Mouse (Mus musculus) limb, embryonic 13.5 days (tissue): ENCODE results near the gene Dnajb14. TPM values are rescaled to one million over a fixed set of nuclear protein-coding genes. Genes with fewer than 3 reads are reported as not detected.
"Not testable (repeated sequence)": the region's sequence is repeated elsewhere in the genome, so short reads cannot be mapped to it uniquely, and the experiment has no call there.

Experiments
- ATAC-seq: fragments of 200-750 bp; cut with Nextera tagmentation; 2 replicates; pipeline ENCODE4 v1.8.0; 2017; ENCODE audit warnings: low read depth, moderate number of reproducible peaks, moderate TSS enrichment; ENCODE audit not compliant: low FRiP score
- H3K27ac ChIP-seq: fragments of 300-500 bp; sonication (generic); 2 replicates; pipeline ENCODE4 v1.5.1; 2015; ENCODE audit warnings: inconsistent platforms, mild to moderate bottlenecking, moderate library complexity
- H3K27me3 ChIP-seq: fragments of 300-500 bp; sonication (generic); 2 replicates; pipeline ENCODE4 v1.6.1; 2015; ENCODE audit warnings: mild to moderate bottlenecking, inconsistent platforms
- H3K36me3 ChIP-seq: fragments of 300-500 bp; sonication (generic); 2 replicates; pipeline ENCODE4 v1.6.1; 2015; ENCODE audit warnings: inconsistent platforms, mild to moderate bottlenecking, moderate library complexity
- H3K4me1 ChIP-seq: fragments of 300-500 bp; sonication (generic); 2 replicates; pipeline ENCODE4 v1.6.1; 2015; ENCODE audit warnings: inconsistent platforms
- H3K4me2 ChIP-seq: fragments of 300-500 bp; sonication (generic); replicated peaks from 2 replicates; pipeline ENCODE4 v1.6.1; 2015; ENCODE audit warnings: inconsistent platforms, mild to moderate bottlenecking, moderate library complexity
- H3K4me3 ChIP-seq: fragments of 300-500 bp; sonication (generic); 2 replicates; pipeline ENCODE4 v1.5.1; 2015; ENCODE audit warnings: moderate library complexity, mild to moderate bottlenecking, inconsistent platforms
- H3K9ac ChIP-seq: fragments of 300-500 bp; sonication (generic); 2 replicates; pipeline ENCODE4 v1.6.1; 2015; ENCODE audit warnings: mild to moderate bottlenecking, inconsistent platforms
- H3K9me3 ChIP-seq: fragments of 300-500 bp; sonication (generic); 2 replicates; pipeline ENCODE4 v1.6.1; 2016; ENCODE audit warnings: inconsistent platforms
- WGBS: fragments of 180-500 bp; shearing (Covaris S2); methylation state at CpG from one replicate; pipeline ENCODE4 v1.1.7; 2015; 5-methylcytosine and 5-hydroxymethylcytosine counted together
- polyA plus RNA-seq: library from polyadenylated mRNA; unstranded; fragments of >200 nt; fragmentation: Nextera tagmentation; extraction: Ambion mirVana; gene quantifications from 2 replicates; pipeline ENCODE4 v1.2.1, GENCODE M21; 2015

Dnajb14 gene
- polyA plus RNA-seq, 1 experiment from 2014 or later, result 11.5 TPM

GRCm38 (mm10) chr3:137846552-137846951 lies 20.9 kb upstream of the Dnajb14 start:
- H3K4me3 ChIP-seq, result no peak overlapping the region
- 84% methylated on average over 5 of the region's 5 CpGs for WGBS
- H3K9ac ChIP-seq, result no peak overlapping the region
- H3K27ac ChIP-seq, result no peak overlapping the region
- no peaks in the 10 kb centered on the region for H3K27me3 ChIP-seq
- no peaks in the 10 kb centered on the region for H3K4me1 ChIP-seq
- no peak for ATAC-seq
- no peak overlapping the region for H3K4me2 ChIP-seq
- no peaks in the 10 kb centered on the region for H3K36me3 ChIP-seq
- H3K9me3 ChIP-seq, result no peaks in the 10 kb centered on the region

GRCm38 (mm10) chr3:137848354-137848753 lies 19.1 kb upstream of the Dnajb14 start:
- H3K4me1 ChIP-seq, result no peaks in the 10 kb centered on the region

GRCm38 (mm10) chr3:137849697-137850096 lies 17.8 kb upstream of the Dnajb14 start:
- WGBS, result 87% methylated on average over 5 of the region's 5 CpGs
- no peaks in the 10 kb centered on the region for H3K4me1 ChIP-seq
- H3K27ac ChIP-seq, result no peak overlapping the region
- no peak overlapping the region for H3K4me2 ChIP-seq
- no peak overlapping the region for H3K9ac ChIP-seq
- ATAC-seq, result no peak
- H3K36me3 ChIP-seq, result no peaks in the 10 kb centered on the region
- no peak overlapping the region for H3K4me3 ChIP-seq
- H3K27me3 ChIP-seq, result no peaks in the 10 kb centered on the region
- H3K9me3 ChIP-seq, result no peaks in the 10 kb centered on the region

More at GRCm38 (mm10) chr3:137848354-137848753, 19.1 kb upstream of the Dnajb14 start:
- no peak overlapping the region for H3K4me3 ChIP-seq
- H3K36me3 ChIP-seq, result no peaks in the 10 kb centered on the region
- WGBS, result 91% methylated on average over 9 of the region's 9 CpGs
- H3K4me2 ChIP-seq, result no peak overlapping the region
- no peak overlapping the region for H3K9ac ChIP-seq
- no peak for ATAC-seq
- no peak overlapping the region for H3K27ac ChIP-seq
- no peaks in the 10 kb centered on the region for H3K27me3 ChIP-seq
- no peaks in the 10 kb centered on the region for H3K9me3 ChIP-seq

GRCm38 (mm10) chr3:137851196-137851595 lies 16.3 kb upstream of the Dnajb14 start:
- no peaks in the 10 kb centered on the region for H3K36me3 ChIP-seq
- H3K9me3 ChIP-seq, result no peaks in the 10 kb centered on the region
- no peak overlapping the region for H3K9ac ChIP-seq
- no peak for ATAC-seq
- H3K27ac ChIP-seq, result no peak overlapping the region
- no peak overlapping the region for H3K4me3 ChIP-seq
- no peaks in the 10 kb centered on the region for H3K4me1 ChIP-seq
- no peak overlapping the region for H3K4me2 ChIP-seq
- 89% methylated on average over 2 of the region's 2 CpGs for WGBS
- H3K27me3 ChIP-seq, result no peaks in the 10 kb centered on the region

GRCm38 (mm10) chr3:137853011-137853410 lies 14.5 kb upstream of the Dnajb14 start:
- not testable (repeated sequence) for H3K36me3 ChIP-seq, H3K4me1 ChIP-seq, H3K4me2 ChIP-seq, H3K27me3 ChIP-seq, H3K27ac ChIP-seq, H3K9ac ChIP-seq, H3K4me3 ChIP-seq, H3K9me3 ChIP-seq, ATAC-seq
- 100% methylated on average over 1 of the region's 1 CpGs for WGBS

GRCm38 (mm10) chr3:137855328-137855727 lies 12.1 kb upstream of the Dnajb14 start:
- no peak overlapping the region for H3K27ac ChIP-seq
- H3K36me3 ChIP-seq, result no peaks in the 10 kb centered on the region
- no peak overlapping the region for H3K4me2 ChIP-seq
- no peaks in the 10 kb centered on the region for H3K9me3 ChIP-seq
- 0 out of 2 replicates have a peak, but pooled peaks cover under 1% of the 10 kb centered on the region for H3K4me1 ChIP-seq
- ATAC-seq, result no peak
- WGBS, result 71% methylated on average over 3 of the region's 3 CpGs
- no peak overlapping the region for H3K4me3 ChIP-seq
- H3K27me3 ChIP-seq, result no peaks in the 10 kb centered on the region
- no peak overlapping the region for H3K9ac ChIP-seq

GRCm38 (mm10) chr3:137856061-137856460 lies 11.4 kb upstream of the Dnajb14 start:
- H3K9ac ChIP-seq, result no peak overlapping the region
- H3K27ac ChIP-seq, result no peak overlapping the region
- H3K27me3 ChIP-seq, result no peaks in the 10 kb centered on the region
- 0 out of 2 replicates have a peak, but pooled peaks cover 3% of the 10 kb centered on the region for H3K4me1 ChIP-seq
- no peak overlapping the region for H3K4me2 ChIP-seq
- no peaks in the 10 kb centered on the region for H3K9me3 ChIP-seq
- WGBS, result 80% methylated on average over 7 of the region's 7 CpGs
- no peak for ATAC-seq
- no peaks in the 10 kb centered on the region for H3K36me3 ChIP-seq
- no peak overlapping the region for H3K4me3 ChIP-seq

GRCm38 (mm10) chr3:137860394-137861170 lies 6.9 kb upstream of the Dnajb14 start:
- no peaks in the 10 kb centered on the region for H3K9me3 ChIP-seq
- H3K36me3 ChIP-seq, result no peaks in the 10 kb centered on the region
- H3K9ac ChIP-seq, result no peak overlapping the region
- H3K4me3 ChIP-seq, result no peak overlapping the region
- no peak overlapping the region for H3K27ac ChIP-seq
- H3K4me1 ChIP-seq, result peaks cover 8% of the 10 kb centered on the region
- ATAC-seq, result no peak
- 63% methylated on average over 8 of the region's 8 CpGs for WGBS
- no peak overlapping the region for H3K4me2 ChIP-seq
- H3K27me3 ChIP-seq, result no peaks in the 10 kb centered on the region

- H3K27ac ChIP-seq, result no peak overlapping the region
- no peaks in the 10 kb centered on the region for H3K9me3 ChIP-seq
- H3K4me2 ChIP-seq, result no peak overlapping the region
- H3K27me3 ChIP-seq, result no peaks in the 10 kb centered on the region
- H3K4me1 ChIP-seq, result peaks cover 13% of the 10 kb centered on the region
- 88% methylated on average over 4 of the region's 4 CpGs for WGBS
- H3K4me3 ChIP-seq, result no peak overlapping the region
- H3K36me3 ChIP-seq, result no peaks in the 10 kb centered on the region
- no peak for ATAC-seq
- no peak overlapping the region for H3K9ac ChIP-seq
Observed at GRCm38 (mm10) chr3:137861436-137861835, 6.0 kb upstream of the Dnajb14 start.

- H3K9ac ChIP-seq, result no peak overlapping the region
- no peaks in the 10 kb centered on the region for H3K9me3 ChIP-seq
- no peak overlapping the region for H3K4me3 ChIP-seq
- ATAC-seq, result no peak
- H3K4me2 ChIP-seq, result no peak overlapping the region
- peaks cover 21% of the 10 kb centered on the region for H3K4me1 ChIP-seq
- H3K36me3 ChIP-seq, result peaks cover 3% of the 10 kb centered on the region; the same call in 1 of the 2 replicates
- no peak overlapping the region for H3K27ac ChIP-seq
- 85% methylated on average over 3 of the region's 3 CpGs for WGBS
- no peaks in the 10 kb centered on the region for H3K27me3 ChIP-seq
Observed at GRCm38 (mm10) chr3:137862600-137862999, 4.9 kb upstream of the Dnajb14 start.

GRCm38 (mm10) chr3:137863330-137864123 lies 3.9 kb upstream of the Dnajb14 start:
- Histone ChIP-seq H3K27ac (peak overlapping the region; percentile 99), H3K27me3 (no peaks in the 10 kb centered on the region), H3K4me2 (peak overlapping the region; percentile 65), H3K9ac (peak overlapping the region; percentile 74), H3K4me1 (peaks cover 21% of the 10 kb centered on the region), H3K36me3 (peaks cover 3% of the 10 kb centered on the region; the same call in 1 of the 2 replicates), H3K9me3 (no peaks in the 10 kb centered on the region), H3K4me3 (peak overlapping the region; percentile 83)
- 32% methylated on average over 22 of the region's 22 CpGs for WGBS
- ATAC-seq, result no peak; the same call in 1 of the 2 replicates
